Mouse (Mus musculus): ENCODE results near the gene Crkl.

Gene Crkl

DNA sequence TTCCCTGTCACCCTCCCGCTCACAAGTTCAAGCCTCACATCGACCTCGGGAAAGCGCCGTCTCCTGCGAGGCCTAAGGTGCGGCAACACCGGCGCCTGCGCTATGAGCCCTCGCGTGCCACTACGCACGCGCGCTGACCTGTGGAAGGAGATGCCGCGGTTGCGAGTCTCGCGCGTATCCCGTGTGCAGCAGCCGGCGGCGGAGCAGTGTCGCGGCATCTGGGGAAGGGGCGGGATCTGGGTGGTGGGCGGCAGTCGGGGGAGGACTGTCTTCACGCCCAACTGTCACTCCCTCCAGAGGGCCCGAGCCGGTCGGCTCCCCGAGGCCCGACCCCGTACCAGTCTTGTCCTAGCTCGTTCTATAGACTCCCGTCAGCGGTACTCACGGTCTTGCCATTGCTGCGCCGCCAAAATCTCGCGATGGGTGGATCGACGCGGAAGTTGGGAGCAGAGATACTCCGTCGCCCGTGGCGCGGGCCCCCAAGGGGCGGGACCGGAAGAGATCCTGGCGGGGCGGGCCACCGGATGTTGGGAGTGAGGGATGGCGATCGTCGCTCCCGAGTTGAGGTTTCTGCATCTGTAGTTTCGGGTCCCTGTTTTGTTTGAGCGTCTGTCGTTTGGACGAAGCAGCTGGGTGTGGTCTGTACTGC, 79.0 kb downstream of the Crkl start, which contains the start of gene Thap7:
TSS of gene Thap7 (minus strand) at position 497 of the 649 bp plus-strand sequence.
- DNase-seq: peak; percentile 94

DNA sequence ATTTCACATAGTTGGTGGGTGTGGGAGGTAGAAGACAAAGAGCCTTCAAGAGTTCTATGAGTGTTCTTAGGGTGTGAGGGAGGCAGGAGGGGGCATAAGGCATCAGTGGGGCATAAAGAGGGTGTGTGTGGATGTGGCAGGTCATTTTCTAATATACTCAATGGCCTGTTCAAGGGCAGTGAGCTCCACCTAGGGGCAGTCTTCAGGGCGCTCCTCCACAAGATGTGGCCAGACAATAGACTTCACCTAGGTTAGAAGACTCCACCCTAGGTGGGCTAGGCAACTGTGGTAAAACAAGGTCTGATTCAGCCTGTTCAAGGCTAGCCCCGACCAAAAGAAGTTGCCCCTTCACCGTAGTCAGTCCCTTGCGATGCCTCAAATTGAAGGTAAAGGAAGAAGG, 80.5 kb downstream of the Crkl start:
- DNase-seq: peak; percentile 35

DNA sequence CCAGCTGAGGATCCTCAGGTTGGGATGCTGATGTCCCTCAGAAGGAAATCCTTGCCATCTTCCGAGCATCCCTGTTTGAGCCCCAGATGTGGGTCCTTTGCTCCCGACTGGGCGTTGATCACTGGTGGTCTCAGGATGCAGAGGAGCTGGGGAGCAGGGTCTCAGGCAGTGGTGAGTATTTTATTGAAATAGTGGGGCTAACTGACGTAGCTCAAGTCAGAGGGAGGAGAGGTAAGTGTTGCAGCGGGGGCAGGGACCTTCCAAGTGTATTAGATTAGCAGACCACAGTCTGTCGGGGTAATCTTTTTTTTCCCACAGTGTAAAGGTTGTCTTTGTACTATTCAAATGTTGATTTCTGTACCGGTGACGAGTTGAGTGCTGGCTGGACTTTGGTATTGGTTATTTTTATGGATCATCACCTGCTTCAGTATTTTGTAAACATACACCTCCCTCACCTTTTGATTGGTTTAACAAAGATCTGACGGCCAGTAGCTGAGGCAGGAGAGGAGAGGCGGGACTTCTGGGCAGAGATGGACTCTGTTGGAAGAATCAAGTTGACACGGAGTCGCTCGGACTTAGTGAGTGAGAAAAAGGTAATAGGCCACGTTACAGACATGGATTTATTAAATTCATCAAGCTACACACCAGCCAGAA, 81.0 kb downstream of the Crkl start:
- no peak for DNase-seq

DNA sequence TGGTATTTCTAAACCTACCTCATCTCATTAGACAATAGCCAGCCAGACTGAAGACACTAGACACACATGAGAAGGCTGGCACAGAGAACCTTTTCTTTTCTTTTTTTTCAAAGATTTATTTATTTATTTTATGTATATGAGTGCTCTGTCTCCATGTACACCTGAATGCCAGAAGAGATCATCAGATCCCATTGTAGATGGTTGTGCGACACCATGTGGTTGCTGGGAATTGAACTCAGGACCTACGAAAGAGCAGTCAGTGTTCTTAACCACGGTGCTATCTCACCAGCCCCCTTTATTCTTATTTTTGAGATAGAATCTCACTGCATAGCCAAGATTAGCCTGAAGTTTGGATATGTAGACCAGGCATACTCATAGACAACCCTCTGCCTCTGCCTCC, 84.8 kb downstream of the Crkl start:
- DNase-seq: no peak

All from cerebellum, adult 8-10 months (tissue).